Comparison of ENCODE assay signal across 8 mouse cellular contexts in genomic region chr4:48680648-48681343, GRCm38 (mm10). TPM values are rescaled to one million over a fixed set of nuclear protein-coding genes. Genes with fewer than 3 reads are reported as not detected.
DNase-seq lines count a peak whose midpoint lies in the region; ATAC-seq and TF ChIP-seq lines count a peak whose summit lies in the region.

No protein-coding gene starts in this region.

- H3K27me3 ChIP-seq in lung, postnatal 0 days (replicated peaks; ENCODE audit: insufficient read depth, low read length): no peaks in the 10 kb centered on the region

- H3K9ac ChIP-seq in lung, postnatal 0 days (replicated peaks; ENCODE audit: low read depth): no peak overlapping the region

- H3K36me3 ChIP-seq in lung, postnatal 0 days (ENCODE audit: insufficient read depth, low read length): no peaks in the 10 kb centered on the region

- H3K4me1 ChIP-seq in cortical plate, adult 2 months (ENCODE audit: control insufficient read depth, insufficient read depth, low read length): no peaks in the 10 kb centered on the region; the same call in 1 of the 2 replicates
- no peaks in the 10 kb centered on the region; the same call in 1 of the 2 replicates for H3K4me1 ChIP-seq in lung, postnatal 0 days (ENCODE audit: insufficient read depth, low read depth, low read length)

- H3K27ac ChIP-seq in layer of hippocampus, adult 2 months: no peak overlapping the region
- H3K27ac ChIP-seq in cortical plate, adult 2 months (ENCODE audit: insufficient read depth, low read length): no peak overlapping the region
- no peak overlapping the region for H3K27ac ChIP-seq in lung, postnatal 0 days (ENCODE audit: low read length)

- TF ChIP-seq POLR2A in cortical plate, adult 2 months (IDR thresholded peaks at IDR 0.05; ENCODE audit: extremely low read depth, insufficient read depth, low read length): no peak

- peak; percentile 53; the same call in 1 of the 2 replicates for ATAC-seq in lung, postnatal 0 days

- peak overlapping the region; percentile 8; the same call in 1 of the 2 replicates for H3K4me2 ChIP-seq in lung, postnatal 0 days (replicated peaks; ENCODE audit: low read depth, low read length)

- H3K9me3 ChIP-seq in lung, postnatal 0 days (ENCODE audit: low read length): no peaks in the 10 kb centered on the region

- peak; percentile 80 for TF ChIP-seq CTCF in layer of hippocampus, adult 2 months (conservative IDR thresholded peaks at IDR 0.05)
- TF ChIP-seq CTCF in cortical plate, adult 2 months (IDR thresholded peaks at IDR 0.05; ENCODE audit: extremely low read depth, insufficient read depth, low read length): peak; percentile 76
- TF ChIP-seq CTCF in lung, postnatal 0 days (IDR thresholded peaks at IDR 0.05): peak; percentile 86

- peak; percentile 62 to 71 for DNase-seq in layer of hippocampus, adult 2 months (ENCODE audit: low spot score in 2 of 2)
- no peak for DNase-seq in layer of hippocampus, adult 9-11 months
- DNase-seq in MEL-GATA-1-ER (ENCODE audit: extremely low read depth, low read depth): peak; percentile 61
- DNase-seq in induced T-regulatory cell, adult 2 months (ENCODE audit: low read depth): peak; percentile 62
- peak; percentile 91 for DNase-seq in lung, postnatal 0 days (ENCODE audit: low spot score)
- peak; percentile 50 for DNase-seq in yolk sac, embryonic 10.5 days (ENCODE audit: low spot score)
- no peak for DNase-seq in right cerebral cortex, adult 2 months (ENCODE audit: low spot score in 2 of 2)

- 0 out of 2 replicates have a peak, but pooled peaks have one; percentile 16 for TF ChIP-seq EP300 in lung, postnatal 0 days (IDR thresholded peaks at IDR 0.05)

- 29% methylated on average over 10 of the region's 11 CpGs for WGBS in lung, postnatal 0 days

- peak overlapping the region; percentile 1; the same call in 1 of the 2 replicates for H3K4me3 ChIP-seq in layer of hippocampus, adult 2 months
- no peak overlapping the region for H3K4me3 ChIP-seq in cortical plate, adult 2 months (ENCODE audit: insufficient read depth, low read length)
- no peak overlapping the region for H3K4me3 ChIP-seq in lung, postnatal 0 days (ENCODE audit: low read depth, low read length)

RNA-seq across cellular contexts. Expression of gene Cavin4, which starts 17.5 kb away (rescaled TPM):
- 1 to 10 TPM; 2.1 TPM for total RNA-seq in layer of hippocampus, adult 2 months (2021)
- 0.83 and 0.90 TPM in 2 replicates for polyA plus RNA-seq in cortical plate, adult 2 months (2012; rRNA removed)
- 0.55 and 0.93 TPM in 2 replicates for polyA plus RNA-seq in lung, postnatal 0 days (2015; fragmentation: Nextera tagmentation; extraction: Ambion mirVana)

Comparison
In these comparisons a context has a peak if more than half of its experiments do, and no peak if none do; other contexts are left out.
1. DNase-seq: peak in layer of hippocampus, adult 2 months (2 of 2), MEL-GATA-1-ER (single experiment), induced T-regulatory cell, adult 2 months (single experiment), lung, postnatal 0 days (single experiment) and yolk sac, embryonic 10.5 days (single experiment); none in layer of hippocampus, adult 9-11 months (single experiment) and right cerebral cortex, adult 2 months (0 of 2).
2. Peak in every context shown above with its lines, with median percentiles within 50 percentile points of each other: CTCF ChIP-seq.